Mouse (Mus musculus) lung, postnatal 0 days (tissue): ENCODE measurements around the gene Dnaja2.

Experiments used
- CTCF ChIP-seq: IDR thresholded peaks from 2 replicates; pipeline ENCODE4 v1.5.1; 2016; ENCODE audit warnings: antibody characterized with exemption, mild to moderate bottlenecking
- EP300 ChIP-seq: IDR thresholded peaks from 2 replicates; pipeline ENCODE4 v1.6.1; 2016; ENCODE audit warnings: antibody characterized with exemption, mild to moderate bottlenecking, control low read depth

- TF ChIP-seq CTCF (no peak), EP300 (peak; percentile 47)
These were observed 38.2 kb upstream of the Dnaja2 start for GRCm38 (mm10) chr8:85593324-85593723.
